Mouse (Mus musculus) stomach, embryonic 15.5 days (tissue): ENCODE results near the gene Ago4. TPM values are rescaled to one million over a fixed set of nuclear protein-coding genes. Genes with fewer than 3 reads are reported as not detected.
"Not testable (repeated sequence)": the region's sequence is repeated elsewhere in the genome, so short reads cannot be mapped to it uniquely, and the experiment has no call there.

Experiments used
- ATAC-seq: fragments of 200-750 bp; cut with Nextera tagmentation; 2 replicates; pipeline ENCODE4 v1.8.0; 2017; ENCODE audit warnings: low read depth, moderate number of reproducible peaks, moderate TSS enrichment; ENCODE audit not compliant: insufficient read depth, low FRiP score
- H3K27ac ChIP-seq: fragments of 300-500 bp; sonication (generic); 2 replicates; pipeline ENCODE4 v1.5.1; 2015; ENCODE audit warnings: mild to moderate bottlenecking, inconsistent platforms
- H3K27me3 ChIP-seq: fragments of 300-500 bp; sonication (generic); replicated peaks from 2 replicates; pipeline ENCODE4 v1.6.1; 2015; ENCODE audit warnings: inconsistent platforms
- H3K36me3 ChIP-seq: fragments of 300-500 bp; sonication (generic); 2 replicates; pipeline ENCODE4 v1.6.1; 2015; ENCODE audit warnings: inconsistent platforms
- H3K4me1 ChIP-seq: fragments of 300-500 bp; sonication (generic); 2 replicates; pipeline ENCODE4 v1.6.1; 2015; ENCODE audit warnings: inconsistent platforms
- H3K4me2 ChIP-seq: fragments of 300-500 bp; sonication (generic); 2 replicates; pipeline ENCODE4 v1.6.1; 2015; ENCODE audit warnings: mild to moderate bottlenecking, inconsistent platforms
- H3K4me3 ChIP-seq: fragments of 300-500 bp; sonication (generic); replicated peaks from 2 replicates; pipeline ENCODE4 v1.5.1; 2015; ENCODE audit warnings: inconsistent platforms
- H3K9ac ChIP-seq: fragments of 300-500 bp; sonication (generic); 2 replicates; pipeline ENCODE4 v1.6.1; 2015; ENCODE audit warnings: inconsistent platforms
- H3K9me3 ChIP-seq: fragments of 300-500 bp; sonication (generic); 2 replicates; pipeline ENCODE4 v1.6.1; 2016; ENCODE audit warnings: inconsistent platforms
- WGBS: fragments of 180-500 bp; shearing (Covaris S2); methylation state at CpG from one replicate; pipeline ENCODE4 v1.1.7; 2015; 5-methylcytosine and 5-hydroxymethylcytosine counted together
- polyA plus RNA-seq: library from polyadenylated mRNA; unstranded; fragments of >200 nt; fragmentation: Nextera tagmentation; extraction: Ambion mirVana; gene quantifications from 2 replicates; pipeline ENCODE4 v1.2.1, GENCODE M21; 2015

Gene Ago4
- polyA plus RNA-seq, 1 experiment from 2014 or later, result 2.1 TPM

DNA sequence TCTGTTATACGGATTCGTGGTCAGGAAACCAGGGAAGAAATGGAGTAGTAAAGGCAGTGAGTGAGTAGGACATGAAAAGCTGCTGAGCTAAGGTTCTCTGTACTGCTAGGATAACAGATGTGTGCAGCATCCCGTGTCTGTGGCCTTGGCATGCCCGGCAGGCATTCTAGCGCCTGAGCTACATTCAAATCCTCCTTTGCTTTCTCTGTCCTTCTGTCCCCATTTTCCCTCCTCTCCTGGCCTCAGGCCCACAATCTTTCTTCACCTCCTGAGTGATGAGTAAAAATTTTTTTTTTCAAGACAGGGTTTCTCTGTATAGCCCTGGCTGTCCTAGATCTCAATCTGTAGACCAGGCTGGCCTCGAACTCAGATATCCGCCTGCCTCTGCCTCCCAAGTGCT is 18.9 kb upstream of the Ago4 start:
- no peaks in the 10 kb centered on the region for H3K36me3 ChIP-seq
- H3K4me3 ChIP-seq, result no peak overlapping the region
- no peaks in the 10 kb centered on the region for H3K27me3 ChIP-seq
- H3K4me1 ChIP-seq, result peaks cover 3% of the 10 kb centered on the region; the same call in 1 of the 2 replicates
- no peak overlapping the region for H3K9ac ChIP-seq
- no peak overlapping the region for H3K4me2 ChIP-seq
- no peak overlapping the region for H3K27ac ChIP-seq
- WGBS, result 70% methylated on average over 7 of the region's 7 CpGs
- ATAC-seq, result no peak
- H3K9me3 ChIP-seq, result no peaks in the 10 kb centered on the region

DNA sequence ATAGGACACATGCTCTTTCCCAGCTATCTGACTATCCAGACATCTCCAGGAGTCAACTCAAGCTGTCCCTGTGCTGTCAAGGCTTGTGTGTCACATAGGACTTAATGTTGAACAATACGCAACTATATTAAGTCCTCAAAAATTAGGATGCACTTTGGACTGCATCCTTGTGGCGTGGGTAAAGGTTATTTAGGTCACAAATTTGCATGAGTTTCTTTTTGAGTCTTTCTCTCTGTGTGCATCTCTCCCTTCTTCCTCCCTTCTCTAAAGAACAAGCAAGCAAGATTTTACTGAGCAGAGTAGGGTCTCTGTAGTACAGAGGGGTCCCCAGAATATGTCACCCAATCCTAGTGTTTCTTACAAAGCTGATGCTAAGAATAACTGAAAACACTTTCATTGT is 12.9 kb upstream of the Ago4 start:
- WGBS, result 75% methylated on average over 2 of the region's 2 CpGs
- ATAC-seq, result no peak
- H3K9ac ChIP-seq, result no peak overlapping the region
- H3K4me2 ChIP-seq, result no peak overlapping the region
- H3K9me3 ChIP-seq, result no peaks in the 10 kb centered on the region
- H3K27me3 ChIP-seq, result no peaks in the 10 kb centered on the region
- H3K36me3 ChIP-seq, result no peaks in the 10 kb centered on the region
- no peak overlapping the region for H3K4me3 ChIP-seq
- H3K27ac ChIP-seq, result no peak overlapping the region
- H3K4me1 ChIP-seq, result no peaks in the 10 kb centered on the region

- no peaks in the 10 kb centered on the region for H3K4me1 ChIP-seq
- H3K9ac ChIP-seq, result no peak overlapping the region
- WGBS, result 75% methylated on average over 6 of the region's 7 CpGs
- H3K9me3 ChIP-seq, result no peaks in the 10 kb centered on the region
- no peak overlapping the region for H3K4me2 ChIP-seq
- H3K36me3 ChIP-seq, result no peaks in the 10 kb centered on the region
- no peaks in the 10 kb centered on the region for H3K27me3 ChIP-seq
- H3K4me3 ChIP-seq, result no peak overlapping the region
- ATAC-seq, result no peak
- no peak overlapping the region for H3K27ac ChIP-seq
Observed at GRCm38 (mm10) chr4:126545703-126546102, 12.4 kb upstream of the Ago4 start.

- 86% methylated on average over 1 of the region's 1 CpGs for WGBS
- Histone ChIP-seq H3K36me3 (no peaks in the 10 kb centered on the region), H3K27ac (no peak overlapping the region), H3K4me1 (no peaks in the 10 kb centered on the region), H3K9ac (no peak overlapping the region), H3K4me3 (no peak overlapping the region), H3K9me3 (no peaks in the 10 kb centered on the region), H3K27me3 (no peaks in the 10 kb centered on the region), H3K4me2 (no peak overlapping the region)
- no peak for ATAC-seq
Observed at GRCm38 (mm10) chr4:126545016-126545415, 11.7 kb upstream of the Ago4 start.

DNA sequence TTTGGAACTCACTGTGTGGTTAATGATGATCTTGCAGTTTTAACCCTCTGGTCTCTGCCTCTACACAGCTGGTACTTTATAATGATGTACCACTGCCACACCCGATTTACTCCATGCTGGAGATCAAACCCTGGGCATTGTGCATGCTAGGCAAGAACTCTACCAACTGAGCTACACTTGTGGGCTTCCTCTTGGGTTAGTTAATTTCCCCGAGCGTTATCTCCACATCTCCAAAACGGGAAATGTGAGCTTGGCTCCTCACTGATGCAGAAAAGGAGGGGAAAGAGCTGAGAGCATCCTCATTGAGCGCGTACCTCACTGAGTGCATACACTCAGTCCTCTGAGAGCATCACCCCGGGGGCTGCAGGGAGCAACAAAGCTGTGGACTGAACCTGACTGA is 9.6 kb upstream of the Ago4 start:
- WGBS, result 55% methylated on average over 7 of the region's 7 CpGs
- H3K4me3 ChIP-seq, result no peak overlapping the region
- no peaks in the 10 kb centered on the region for H3K4me1 ChIP-seq
- H3K36me3 ChIP-seq, result no peaks in the 10 kb centered on the region
- no peak overlapping the region for H3K4me2 ChIP-seq
- no peaks in the 10 kb centered on the region for H3K27me3 ChIP-seq
- H3K9ac ChIP-seq, result no peak overlapping the region
- no peak overlapping the region for H3K27ac ChIP-seq
- H3K9me3 ChIP-seq, result no peaks in the 10 kb centered on the region
- ATAC-seq, result no peak

GRCm38 (mm10) chr4:126540487-126541071 is 7.3 kb upstream of the Ago4 start:
- Histone ChIP-seq H3K9me3 (no peaks in the 10 kb centered on the region), H3K4me1 (no peaks in the 10 kb centered on the region), H3K4me3 (no peak overlapping the region), H3K27me3 (no peaks in the 10 kb centered on the region), H3K27ac (no peak overlapping the region), H3K36me3 (no peaks in the 10 kb centered on the region), H3K4me2 (no peak overlapping the region), H3K9ac (no peak overlapping the region)
- WGBS, result 74% methylated on average over 3 of the region's 3 CpGs
- no peak for ATAC-seq

DNA sequence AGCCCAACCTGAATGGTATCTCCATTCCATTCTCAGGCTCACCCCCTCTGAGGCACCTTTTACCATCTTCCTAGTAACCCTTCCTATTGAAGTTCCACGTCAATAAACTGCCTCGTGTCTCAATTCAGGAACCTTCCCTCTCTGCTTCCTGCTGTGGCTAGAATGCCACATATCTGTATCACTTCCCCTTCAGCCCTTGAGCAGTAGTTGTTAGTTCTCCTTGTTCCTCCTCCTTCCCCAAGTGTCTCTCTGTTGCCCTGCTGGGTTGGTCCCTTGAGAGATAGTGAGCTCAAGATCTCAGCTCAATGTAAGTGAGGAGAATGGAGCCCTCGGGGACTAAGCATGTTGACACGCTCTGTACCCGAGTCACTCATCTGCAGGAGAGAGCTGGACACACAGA is 3.6 kb upstream of the Ago4 start:
- Histone ChIP-seq H3K27ac (no peak overlapping the region), H3K4me2 (no peak overlapping the region), H3K36me3 (no peaks in the 10 kb centered on the region), H3K4me3 (no peak overlapping the region), H3K4me1 (0 out of 2 replicates have a peak, but pooled peaks cover 4% of the 10 kb centered on the region), H3K9ac (no peak overlapping the region), H3K27me3 (no peaks in the 10 kb centered on the region), H3K9me3 (no peaks in the 10 kb centered on the region)
- WGBS, result 74% methylated on average over 5 of the region's 5 CpGs
- no peak for ATAC-seq

GRCm38 (mm10) chr4:126535631-126536030 is 2.4 kb upstream of the Ago4 start:
- not testable (repeated sequence) for H3K9me3 ChIP-seq, H3K4me1 ChIP-seq, ATAC-seq, H3K27ac ChIP-seq, H3K36me3 ChIP-seq, H3K9ac ChIP-seq, H3K27me3 ChIP-seq, H3K4me3 ChIP-seq, H3K4me2 ChIP-seq
- 89% methylated on average over 7 of the region's 7 CpGs for WGBS

- H3K36me3 ChIP-seq, result no peaks in the 10 kb centered on the region
- H3K9ac ChIP-seq, result peak overlapping the region; percentile 82; the same call in 1 of the 2 replicates
- H3K4me2 ChIP-seq, result peak overlapping the region; percentile 93
- 11% methylated on average over 7 of the region's 7 CpGs for WGBS
- no peak overlapping the region for H3K27ac ChIP-seq
- no peaks in the 10 kb centered on the region for H3K27me3 ChIP-seq
- 0 out of 2 replicates have a peak, but pooled peaks cover 4% of the 10 kb centered on the region for H3K4me1 ChIP-seq
- H3K9me3 ChIP-seq, result no peaks in the 10 kb centered on the region
- ATAC-seq, result no peak
- H3K4me3 ChIP-seq, result peak overlapping the region; percentile 86
Observed at GRCm38 (mm10) chr4:126533729-126534070, 428 bp upstream of the Ago4 start.

DNA sequence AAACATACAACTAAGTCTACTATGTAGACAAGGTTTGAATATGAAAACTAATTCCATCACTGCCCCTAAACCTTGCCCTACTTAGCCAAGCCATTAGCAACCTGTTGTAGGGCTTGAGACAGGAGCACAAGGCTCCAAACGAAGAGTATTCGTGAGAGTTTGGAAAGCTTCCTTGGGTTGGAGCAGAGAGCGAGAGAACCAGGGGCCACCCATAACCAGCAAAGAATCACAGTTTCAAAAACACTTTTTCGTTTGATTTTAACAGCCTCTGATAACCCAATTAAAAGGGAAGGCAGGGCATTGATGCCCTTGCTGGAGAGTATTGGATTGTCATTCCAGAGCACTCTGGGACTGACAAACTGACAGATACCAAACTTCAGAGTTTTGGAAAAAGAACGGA is 980 bp downstream of the Ago4 start:
- Histone ChIP-seq H3K9me3 (no peaks in the 10 kb centered on the region), H3K4me1 (0 out of 2 replicates have a peak, but pooled peaks cover 4% of the 10 kb centered on the region), H3K4me2 (peak overlapping the region; percentile 93), H3K27me3 (no peaks in the 10 kb centered on the region), H3K36me3 (no peaks in the 10 kb centered on the region), H3K27ac (no peak overlapping the region), H3K4me3 (peak overlapping the region; percentile 86), H3K9ac (peak overlapping the region; percentile 82; the same call in 1 of the 2 replicates)
- ATAC-seq, result no peak
- 41% methylated on average over 5 of the region's 5 CpGs for whole genome bisulfite sequencing

DNA sequence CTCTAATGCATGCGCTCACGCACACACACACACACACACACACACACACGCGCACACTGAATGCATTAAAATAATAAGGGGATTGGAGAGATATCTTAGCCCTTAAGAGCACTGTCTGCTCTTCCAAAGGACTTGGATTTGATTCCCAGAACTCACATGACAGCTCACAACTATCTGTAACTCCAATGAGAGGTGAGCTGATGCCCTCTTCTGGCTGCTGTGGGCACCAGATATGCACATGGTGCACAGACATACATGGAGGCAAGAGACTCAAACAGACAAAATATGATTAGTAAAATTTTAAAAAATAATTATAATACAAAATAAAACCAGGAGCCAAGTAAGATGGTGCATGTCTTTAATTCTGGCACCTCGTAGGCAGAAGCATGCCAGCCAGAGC is 6.4 kb downstream of the Ago4 start:
- H3K36me3 ChIP-seq, result no peaks in the 10 kb centered on the region
- no peak overlapping the region for H3K9ac ChIP-seq
- 95% methylated on average over 5 of the region's 5 CpGs for WGBS
- H3K9me3 ChIP-seq, result no peaks in the 10 kb centered on the region
- no peak overlapping the region for H3K4me3 ChIP-seq
- H3K4me1 ChIP-seq, result no peaks in the 10 kb centered on the region
- H3K27ac ChIP-seq, result no peak overlapping the region
- no peak for ATAC-seq
- H3K4me2 ChIP-seq, result no peak overlapping the region
- no peaks in the 10 kb centered on the region for H3K27me3 ChIP-seq

DNA sequence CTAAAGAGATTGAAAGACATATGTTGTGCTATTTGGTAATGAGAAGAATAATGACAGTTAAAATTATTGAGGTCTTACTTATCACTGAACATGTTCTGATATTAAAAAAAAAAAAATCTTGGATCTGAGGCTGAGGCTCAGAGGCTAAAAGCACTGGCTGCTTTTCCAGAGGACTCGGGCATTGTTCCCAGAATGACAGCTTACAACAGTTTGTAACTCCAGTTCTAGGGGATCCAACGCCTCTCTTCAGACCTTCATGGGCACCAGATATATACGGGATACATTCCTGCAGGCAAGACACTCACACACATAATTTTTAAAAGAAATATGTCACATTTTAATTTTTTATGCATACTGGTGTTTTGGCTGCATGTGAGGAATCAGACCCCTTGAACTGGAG is 7.1 kb downstream of the Ago4 start:
- Histone ChIP-seq H3K4me3 (no peak overlapping the region), H3K4me2 (no peak overlapping the region), H3K27me3 (no peaks in the 10 kb centered on the region), H3K9ac (no peak overlapping the region), H3K4me1 (no peaks in the 10 kb centered on the region), H3K27ac (no peak overlapping the region), H3K36me3 (no peaks in the 10 kb centered on the region), H3K9me3 (no peaks in the 10 kb centered on the region)
- no peak for ATAC-seq
- WGBS, result 84% methylated on average over 3 of the region's 3 CpGs
